In genomic region chr9:23134006-23134405, GRCm38 (mm10) we compare ENCODE assay signal across 16 mouse cellular contexts.
"Had no signal": no experiment of that assay in that cellular context is flagged by ENCODE, and none has a peak within 500 bp of the region (broad histone marks: within the 10 kb centered on the region; RNA-seq: fewer than 3 reads in every experiment).

No protein-coding gene starts in this region.

- H3K27me3 ChIP-seq: lung, embryonic 15.5 days; megakaryocyte, embryonic 14.5 days; midbrain, embryonic 12.5 days; midbrain, embryonic 15.5 days; neural tube, embryonic 12.5 days; stomach, embryonic 15.5 days had no signal

- H3K9me3 ChIP-seq: lung, embryonic 15.5 days; megakaryocyte, embryonic 14.5 days; midbrain, embryonic 12.5 days; midbrain, embryonic 15.5 days; neural tube, embryonic 12.5 days; stomach, embryonic 15.5 days had no signal

- H3K9ac ChIP-seq: liver, postnatal 0 days; lung, embryonic 15.5 days; midbrain, embryonic 12.5 days; midbrain, embryonic 15.5 days; neural tube, embryonic 12.5 days; stomach, embryonic 15.5 days had no signal

- DNase-seq: liver, postnatal 0 days; lung, adult 2 months; lung, postnatal 14 days; lung, postnatal 36 days; right cerebral cortex, postnatal 14 days; thymus, adult 2 months; thymus, postnatal 25 days had no signal

- H3K4me2 ChIP-seq: lung, embryonic 15.5 days; midbrain, embryonic 12.5 days; midbrain, embryonic 15.5 days; neural tube, embryonic 12.5 days; stomach, embryonic 15.5 days had no signal

- H3K36me3 ChIP-seq: lung, embryonic 15.5 days; midbrain, embryonic 12.5 days; midbrain, embryonic 15.5 days; neural tube, embryonic 12.5 days; stomach, embryonic 15.5 days had no signal

- ATAC-seq: liver, postnatal 0 days; lung, postnatal 0 days; midbrain, embryonic 15.5 days had no signal

- H3K4me3 ChIP-seq: lung, embryonic 15.5 days; megakaryocyte, embryonic 14.5 days; midbrain, embryonic 12.5 days; midbrain, embryonic 15.5 days; neural tube, embryonic 12.5 days; stomach, embryonic 15.5 days had no signal

- H3K4me1 ChIP-seq: midbrain, embryonic 12.5 days; midbrain, embryonic 15.5 days; neural tube, embryonic 12.5 days had no signal

- H3K27ac ChIP-seq: lung, embryonic 15.5 days; macrophage; midbrain, embryonic 12.5 days; midbrain, embryonic 15.5 days; neural tube, embryonic 12.5 days; stomach, embryonic 15.5 days; stomach, postnatal 0 days had no signal
